Mouse (Mus musculus): Measurements from ENCODE around the gene Fam227b. TPM values are rescaled to one million over a fixed set of nuclear protein-coding genes. Genes with fewer than 3 reads are reported as not detected.

Fam227b gene
- polyA plus RNA-seq, 1 experiment from 2014 or later: not detected

GRCm38 (mm10) chr2:125938993-125939642, 212.7 kb downstream of the Fam227b start:
- WGBS: 89% methylated on average over 6 of the region's 6 CpGs
- H3K36me3 ChIP-seq: peaks cover 4% of the 10 kb centered on the region; the same call in 1 of the 2 replicates
- no peaks in the 10 kb centered on the region for H3K4me1 ChIP-seq
- DNase-seq (ENCODE audit: low spot score): no peak
- H3K9me3 ChIP-seq (replicated peaks): 0 out of 2 replicates have a peak, but pooled peaks cover 3% of the 10 kb centered on the region
- no peak overlapping the region for H3K4me3 ChIP-seq
- no peaks in the 10 kb centered on the region for H3K27me3 ChIP-seq (ENCODE audit: low read depth, poor library complexity, severe bottlenecking)
- H3K27ac ChIP-seq (replicated peaks): no peak overlapping the region

DNA sequence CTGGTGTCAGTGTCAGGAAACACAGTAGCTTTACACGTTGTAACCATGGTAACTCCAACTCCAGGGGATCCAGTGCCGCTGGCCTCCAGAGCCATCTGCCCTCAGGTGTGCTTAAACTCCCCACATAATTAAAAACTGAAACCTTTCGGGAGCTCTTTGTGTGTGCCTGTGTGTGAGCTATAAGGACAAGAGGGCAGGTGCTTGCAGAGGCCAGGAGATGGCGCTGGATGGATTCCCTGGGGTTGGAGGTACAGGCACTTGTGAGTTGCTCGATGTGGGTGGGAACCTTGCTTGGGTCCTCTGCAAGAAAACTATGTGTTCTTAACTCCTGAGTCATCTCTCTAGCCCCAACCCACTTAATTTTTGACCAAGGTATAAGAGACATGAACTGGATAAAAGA, 215.4 kb downstream of the Fam227b start:
- H3K36me3 ChIP-seq: peaks cover 5% of the 10 kb centered on the region
- H3K27me3 ChIP-seq (ENCODE audit: low read depth, poor library complexity, severe bottlenecking): no peaks in the 10 kb centered on the region
- no peaks in the 10 kb centered on the region for H3K9me3 ChIP-seq (replicated peaks)
- H3K27ac ChIP-seq (replicated peaks): no peak overlapping the region
- no peaks in the 10 kb centered on the region for H3K4me1 ChIP-seq
- DNase-seq (ENCODE audit: low spot score): no peak
- H3K4me3 ChIP-seq: no peak overlapping the region
- 63% methylated on average over 5 of the region's 5 CpGs for WGBS

GRCm38 (mm10) chr2:125933977-125934376, 217.8 kb downstream of the Fam227b start:
- no peak overlapping the region for H3K4me3 ChIP-seq
- no peaks in the 10 kb centered on the region for H3K9me3 ChIP-seq (replicated peaks)
- H3K27me3 ChIP-seq (ENCODE audit: low read depth, poor library complexity, severe bottlenecking): no peaks in the 10 kb centered on the region
- no peak overlapping the region for H3K27ac ChIP-seq (replicated peaks)
- no peaks in the 10 kb centered on the region for H3K4me1 ChIP-seq
- peaks cover 9% of the 10 kb centered on the region for H3K36me3 ChIP-seq
- no peak for DNase-seq (ENCODE audit: low spot score)
- WGBS: 71% methylated on average over 3 of the region's 3 CpGs

Other genes with a start within 250 kb of the Fam227b start
- gene Fgf7, start 117.3 kb downstream of the Fam227b start, polyA plus RNA-seq (2016; fragmentation: Nextera tagmentation; extraction: Ambion mirVana): 0.05 and 0.67 TPM in 2 replicates
- 29.3 and 30.9 TPM in 2 replicates for gene Dtwd1, start 137 bp upstream of the Fam227b start, polyA plus RNA-seq (2016; fragmentation: Nextera tagmentation; extraction: Ambion mirVana)
- not detected in 2 replicates for gene Gm17555, start 63.1 kb upstream of the Fam227b start, polyA plus RNA-seq (2016; fragmentation: Nextera tagmentation; extraction: Ambion mirVana)

All from midbrain, embryonic 10.5 days (tissue).